Mouse (Mus musculus) intestine, embryonic 15.5 days (tissue): Measurements from ENCODE around the gene Nuak1. TPM values are rescaled to one million over a fixed set of nuclear protein-coding genes. Genes with fewer than 3 reads are reported as not detected.
A peak's percentile ranks its signal among the peaks of the same experiment; 100 is the strongest.

Experiments used
- ATAC-seq: fragments of 200-750 bp; cut with Nextera tagmentation; 2 replicates; pipeline ENCODE4 v1.8.0; 2017; ENCODE audit warnings: moderate TSS enrichment, moderate library complexity
- H3K27ac ChIP-seq: fragments of 300-500 bp; sonication (generic); 2 replicates; pipeline ENCODE4 v1.5.1; 2015; ENCODE audit warnings: mild to moderate bottlenecking, inconsistent platforms
- H3K27me3 ChIP-seq: fragments of 300-500 bp; sonication (generic); replicated peaks from 2 replicates; pipeline ENCODE4 v1.6.1; 2015; ENCODE audit warnings: inconsistent platforms
- H3K36me3 ChIP-seq: fragments of 300-500 bp; sonication (generic); 2 replicates; pipeline ENCODE4 v1.6.1; 2015; ENCODE audit warnings: inconsistent platforms
- H3K4me1 ChIP-seq: fragments of 300-500 bp; sonication (generic); replicated peaks from 2 replicates; pipeline ENCODE4 v1.6.1; 2015; ENCODE audit warnings: inconsistent platforms
- H3K4me2 ChIP-seq: fragments of 300-500 bp; sonication (generic); replicated peaks from 2 replicates; pipeline ENCODE4 v1.6.1; 2015; ENCODE audit warnings: mild to moderate bottlenecking, inconsistent platforms
- H3K4me3 ChIP-seq: fragments of 300-500 bp; sonication (generic); replicated peaks from 2 replicates; pipeline ENCODE4 v1.5.1; 2015; ENCODE audit warnings: inconsistent platforms
- H3K9ac ChIP-seq: fragments of 300-500 bp; sonication (generic); 2 replicates; pipeline ENCODE4 v1.6.1; 2015; ENCODE audit warnings: inconsistent platforms
- H3K9me3 ChIP-seq: fragments of 300-500 bp; sonication (generic); 2 replicates; pipeline ENCODE4 v1.6.1; 2016; ENCODE audit warnings: inconsistent platforms
- WGBS: fragments of 180-500 bp; shearing (Covaris S2); methylation state at CpG from one replicate; pipeline ENCODE4 v1.1.7; 2015; 5-methylcytosine and 5-hydroxymethylcytosine counted together
- polyA plus RNA-seq: library from polyadenylated mRNA; unstranded; fragments of >200 nt; fragmentation: Nextera tagmentation; extraction: Ambion mirVana; gene quantifications from 2 replicates; pipeline ENCODE4 v1.2.1, GENCODE M21; 2015

Gene Nuak1
- polyA plus RNA-seq, 1 experiment from 2014 or later = 0.92 TPM

GRCm38 (mm10) chr10:84386625-84387242 is 53.7 kb downstream of the Nuak1 start:
- Histone ChIP-seq H3K36me3 (no peaks in the 10 kb centered on the region), H3K9ac (no peak overlapping the region), H3K4me3 (no peak overlapping the region), H3K4me2 (no peak overlapping the region), H3K27me3 (no peaks in the 10 kb centered on the region), H3K27ac (no peak overlapping the region), H3K9me3 (no peaks in the 10 kb centered on the region), H3K4me1 (peaks cover 25% of the 10 kb centered on the region)
- WGBS = 74% methylated on average over 13 of the region's 13 CpGs
- ATAC-seq = no peak

- H3K36me3 ChIP-seq = no peaks in the 10 kb centered on the region
- H3K4me2 ChIP-seq = no peak overlapping the region
- no peak for ATAC-seq
- 78% methylated on average over 3 of the region's 3 CpGs for WGBS
- no peak overlapping the region for H3K27ac ChIP-seq
- no peaks in the 10 kb centered on the region for H3K27me3 ChIP-seq
- no peaks in the 10 kb centered on the region for H3K9me3 ChIP-seq
- peaks cover 25% of the 10 kb centered on the region for H3K4me1 ChIP-seq
- no peak overlapping the region for H3K9ac ChIP-seq
- no peak overlapping the region for H3K4me3 ChIP-seq
These were observed 54.2 kb downstream of the Nuak1 start for GRCm38 (mm10) chr10:84386214-84386613.

GRCm38 (mm10) chr10:84384761-84385160 is 55.6 kb downstream of the Nuak1 start:
- Histone ChIP-seq H3K4me3 (no peak overlapping the region), H3K27me3 (no peaks in the 10 kb centered on the region), H3K4me1 (peaks cover 25% of the 10 kb centered on the region), H3K4me2 (no peak overlapping the region), H3K9me3 (no peaks in the 10 kb centered on the region), H3K9ac (no peak overlapping the region), H3K27ac (no peak overlapping the region), H3K36me3 (no peaks in the 10 kb centered on the region)
- ATAC-seq = no peak
- 79% methylated on average over 9 of the region's 9 CpGs for WGBS

- Histone ChIP-seq H3K4me1 (peaks cover 14% of the 10 kb centered on the region), H3K27ac (0 out of 2 replicates have a peak overlapping the region, but pooled peaks have one; percentile 32), H3K9me3 (no peaks in the 10 kb centered on the region), H3K4me3 (no peak overlapping the region), H3K36me3 (no peaks in the 10 kb centered on the region), H3K27me3 (no peaks in the 10 kb centered on the region), H3K9ac (no peak overlapping the region), H3K4me2 (no peak overlapping the region)
- 14% methylated on average over 17 of the region's 17 CpGs for WGBS
- ATAC-seq = peak; percentile 80
These were observed 57.2 kb downstream of the Nuak1 start for GRCm38 (mm10) chr10:84382900-84383883.

- Histone ChIP-seq H3K4me2 (no peak overlapping the region), H3K27me3 (no peaks in the 10 kb centered on the region), H3K4me1 (peaks cover 10% of the 10 kb centered on the region), H3K27ac (no peak overlapping the region), H3K9ac (no peak overlapping the region), H3K4me3 (no peak overlapping the region), H3K36me3 (no peaks in the 10 kb centered on the region), H3K9me3 (no peaks in the 10 kb centered on the region)
- 82% methylated on average over 2 of the region's 2 CpGs for WGBS
- ATAC-seq = no peak
These were observed 59.1 kb downstream of the Nuak1 start for GRCm38 (mm10) chr10:84381276-84381798.

- H3K9ac ChIP-seq = no peak overlapping the region
- no peaks in the 10 kb centered on the region for H3K27me3 ChIP-seq
- ATAC-seq = no peak
- no peak overlapping the region for H3K4me3 ChIP-seq
- WGBS = 94% methylated on average over 1 of the region's 1 CpGs
- H3K36me3 ChIP-seq = no peaks in the 10 kb centered on the region
- H3K4me2 ChIP-seq = no peak overlapping the region
- H3K27ac ChIP-seq = no peak overlapping the region
- H3K9me3 ChIP-seq = no peaks in the 10 kb centered on the region
- H3K4me1 ChIP-seq = peaks cover 10% of the 10 kb centered on the region
These were observed 61.0 kb downstream of the Nuak1 start for GRCm38 (mm10) chr10:84379366-84379765.

GRCm38 (mm10) chr10:84377956-84378355 is 62.4 kb downstream of the Nuak1 start:
- H3K4me1 ChIP-seq = peaks cover 1% of the 10 kb centered on the region; the same call in 1 of the 2 replicates
- H3K4me3 ChIP-seq = no peak overlapping the region
- no peak for ATAC-seq
- no peak overlapping the region for H3K4me2 ChIP-seq
- no peaks in the 10 kb centered on the region for H3K9me3 ChIP-seq
- no peaks in the 10 kb centered on the region for H3K36me3 ChIP-seq
- WGBS = 92% methylated on average over 11 of the region's 11 CpGs
- H3K9ac ChIP-seq = no peak overlapping the region
- H3K27ac ChIP-seq = no peak overlapping the region
- no peaks in the 10 kb centered on the region for H3K27me3 ChIP-seq

- Histone ChIP-seq H3K9ac (no peak overlapping the region), H3K9me3 (no peaks in the 10 kb centered on the region), H3K27me3 (no peaks in the 10 kb centered on the region), H3K36me3 (no peaks in the 10 kb centered on the region), H3K4me2 (no peak overlapping the region), H3K4me3 (no peak overlapping the region), H3K4me1 (no peaks in the 10 kb centered on the region), H3K27ac (no peak overlapping the region)
- ATAC-seq = 0 out of 2 replicates have a peak, but pooled peaks have one; percentile 43
- 71% methylated on average over 5 of the region's 5 CpGs for WGBS
These were observed 64.1 kb downstream of the Nuak1 start for GRCm38 (mm10) chr10:84376346-84376745.

- H3K4me1 ChIP-seq = no peaks in the 10 kb centered on the region
- ATAC-seq = no peak
- H3K9ac ChIP-seq = no peak overlapping the region
- no peak overlapping the region for H3K4me2 ChIP-seq
- 94% methylated on average over 18 of the region's 18 CpGs for WGBS
- no peak overlapping the region for H3K27ac ChIP-seq
- H3K9me3 ChIP-seq = no peaks in the 10 kb centered on the region
- no peaks in the 10 kb centered on the region for H3K36me3 ChIP-seq
- H3K27me3 ChIP-seq = no peaks in the 10 kb centered on the region
- H3K4me3 ChIP-seq = no peak overlapping the region
These were observed 65.4 kb downstream of the Nuak1 start for GRCm38 (mm10) chr10:84374996-84375395.

GRCm38 (mm10) chr10:84373476-84373875 is 66.9 kb downstream of the Nuak1 start:
- no peaks in the 10 kb centered on the region for H3K27me3 ChIP-seq
- no peak overlapping the region for H3K4me2 ChIP-seq
- no peak overlapping the region for H3K4me3 ChIP-seq
- no peak for ATAC-seq
- 79% methylated on average over 2 of the region's 2 CpGs for WGBS
- H3K9ac ChIP-seq = no peak overlapping the region
- H3K36me3 ChIP-seq = no peaks in the 10 kb centered on the region
- no peak overlapping the region for H3K27ac ChIP-seq
- H3K4me1 ChIP-seq = no peaks in the 10 kb centered on the region
- no peaks in the 10 kb centered on the region for H3K9me3 ChIP-seq

- WGBS = 55% methylated on average over 18 of the region's 18 CpGs
- Histone ChIP-seq H3K36me3 (no peaks in the 10 kb centered on the region), H3K4me1 (no peaks in the 10 kb centered on the region), H3K9ac (no peak overlapping the region; the same call in 1 of the 2 replicates), H3K4me2 (no peak overlapping the region), H3K27me3 (no peaks in the 10 kb centered on the region), H3K9me3 (no peaks in the 10 kb centered on the region), H3K27ac (no peak overlapping the region), H3K4me3 (no peak overlapping the region)
- ATAC-seq = no peak
These were observed 68.0 kb downstream of the Nuak1 start for GRCm38 (mm10) chr10:84372161-84373095.
